Mouse (Mus musculus): ENCODE data around the gene Nup62.

DNA sequence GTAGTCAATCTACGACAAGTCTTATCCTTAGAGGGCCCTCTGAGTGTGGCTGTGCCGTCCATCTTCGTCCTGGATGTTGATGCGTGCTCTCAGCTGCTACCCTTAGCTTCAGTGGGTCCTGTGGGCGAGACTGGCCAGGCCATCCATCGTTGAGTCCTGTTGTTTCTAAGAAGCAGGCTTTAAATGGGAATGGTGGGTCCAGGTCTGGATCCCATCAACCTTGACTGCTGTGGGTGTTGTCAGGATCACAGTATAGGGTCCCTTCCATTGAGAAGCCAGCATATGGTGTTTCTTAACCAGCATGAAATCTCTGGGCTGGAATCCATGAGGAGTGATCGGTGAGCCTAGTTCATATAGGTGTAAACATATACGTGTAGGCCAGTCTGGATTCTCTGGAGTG, 35.8 kb upstream of the Nup62 start:
- no peak for TF ChIP-seq CTCF (IDR thresholded peaks at IDR 0.05; ENCODE audit: extremely low read depth, insufficient read depth, low read length)
- TF ChIP-seq POLR2A (IDR thresholded peaks at IDR 0.05; ENCODE audit: extremely low read depth, insufficient read depth, low read length): no peak

Data from cortical plate, adult 2 months (tissue).